Mouse (Mus musculus) embryonic facial prominence, embryonic 15.5 days (tissue): ENCODE data around the gene Adm. TPM values are rescaled to one million over a fixed set of nuclear protein-coding genes. Genes with fewer than 3 reads are reported as not detected.
A peak's percentile ranks its signal among the peaks of the same experiment; 100 is the strongest.
"Not testable (repeated sequence)": the region's sequence is repeated elsewhere in the genome, so short reads cannot be mapped to it uniquely, and the experiment has no call there.

ENCODE experiments used
- ATAC-seq: fragments of 200-750 bp; cut with Nextera tagmentation; 2 replicates; pipeline ENCODE4 v1.8.0; 2017; ENCODE audit warnings: low read depth, moderate TSS enrichment; ENCODE audit not compliant: insufficient number of reproducible peaks, low FRiP score, low TSS enrichment
- H3K27ac ChIP-seq: fragments of 300-500 bp; sonication (generic); replicated peaks from 2 replicates; pipeline ENCODE4 v1.5.1; 2015; ENCODE audit warnings: mild to moderate bottlenecking, inconsistent platforms
- H3K27me3 ChIP-seq: fragments of 300-500 bp; sonication (generic); 2 replicates; pipeline ENCODE4 v1.6.1; 2015; ENCODE audit warnings: inconsistent platforms
- H3K36me3 ChIP-seq: fragments of 300-500 bp; sonication (generic); 2 replicates; pipeline ENCODE4 v1.6.1; 2015; ENCODE audit warnings: mild to moderate bottlenecking, inconsistent platforms
- H3K4me1 ChIP-seq: fragments of 300-500 bp; sonication (generic); 2 replicates; pipeline ENCODE4 v1.6.1; 2015; ENCODE audit warnings: inconsistent platforms
- H3K4me2 ChIP-seq: fragments of 300-500 bp; sonication (generic); replicated peaks from 2 replicates; pipeline ENCODE4 v1.6.1; 2015; ENCODE audit warnings: mild to moderate bottlenecking, inconsistent platforms
- H3K4me3 ChIP-seq: fragments of 300-500 bp; sonication (generic); replicated peaks from 2 replicates; pipeline ENCODE4 v1.5.1; 2015; ENCODE audit warnings: mild to moderate bottlenecking, inconsistent platforms
- H3K9ac ChIP-seq: fragments of 300-500 bp; sonication (generic); 2 replicates; pipeline ENCODE4 v1.6.1; 2015; ENCODE audit warnings: inconsistent platforms
- H3K9me3 ChIP-seq: fragments of 300-500 bp; sonication (generic); replicated peaks from 2 replicates; pipeline ENCODE4 v1.6.1; 2016; ENCODE audit warnings: inconsistent platforms
- WGBS: fragments of 180-500 bp; shearing (Covaris S2); methylation state at CpG from one replicate; pipeline ENCODE4 v1.1.7; 2015; 5-methylcytosine and 5-hydroxymethylcytosine counted together
- polyA plus RNA-seq: library from polyadenylated mRNA; unstranded; fragments of >200 nt; fragmentation: Nextera tagmentation; extraction: Ambion mirVana; gene quantifications from 2 replicates; pipeline ENCODE4 v1.2.1, GENCODE M21; 2015

Gene Adm
- polyA plus RNA-seq, 1 experiment from 2014 or later: 5.5 TPM

- no peaks in the 10 kb centered on the region for H3K9me3 ChIP-seq
- H3K27ac ChIP-seq: no peak overlapping the region
- no peaks in the 10 kb centered on the region for H3K36me3 ChIP-seq
- ATAC-seq: no peak
- peak overlapping the region; percentile 90 for H3K4me2 ChIP-seq
- peak overlapping the region; percentile 49 for H3K4me3 ChIP-seq
- peaks cover 64% of the 10 kb centered on the region for H3K27me3 ChIP-seq
- H3K9ac ChIP-seq: peak overlapping the region; percentile 21; the same call in 1 of the 2 replicates
- WGBS: under 1% methylated on average over 33 of the region's 33 CpGs
- peaks cover 56% of the 10 kb centered on the region for H3K4me1 ChIP-seq
Observed at GRCm38 (mm10) chr7:110628611-110629354, 1.3 kb downstream of the Adm start.

GRCm38 (mm10) chr7:110629892-110630666 is 2.6 kb downstream of the Adm start:
- Histone ChIP-seq H3K4me1 (peaks cover 52% of the 10 kb centered on the region), H3K27ac (no peak overlapping the region), H3K27me3 (peaks cover 60% of the 10 kb centered on the region)

DNA sequence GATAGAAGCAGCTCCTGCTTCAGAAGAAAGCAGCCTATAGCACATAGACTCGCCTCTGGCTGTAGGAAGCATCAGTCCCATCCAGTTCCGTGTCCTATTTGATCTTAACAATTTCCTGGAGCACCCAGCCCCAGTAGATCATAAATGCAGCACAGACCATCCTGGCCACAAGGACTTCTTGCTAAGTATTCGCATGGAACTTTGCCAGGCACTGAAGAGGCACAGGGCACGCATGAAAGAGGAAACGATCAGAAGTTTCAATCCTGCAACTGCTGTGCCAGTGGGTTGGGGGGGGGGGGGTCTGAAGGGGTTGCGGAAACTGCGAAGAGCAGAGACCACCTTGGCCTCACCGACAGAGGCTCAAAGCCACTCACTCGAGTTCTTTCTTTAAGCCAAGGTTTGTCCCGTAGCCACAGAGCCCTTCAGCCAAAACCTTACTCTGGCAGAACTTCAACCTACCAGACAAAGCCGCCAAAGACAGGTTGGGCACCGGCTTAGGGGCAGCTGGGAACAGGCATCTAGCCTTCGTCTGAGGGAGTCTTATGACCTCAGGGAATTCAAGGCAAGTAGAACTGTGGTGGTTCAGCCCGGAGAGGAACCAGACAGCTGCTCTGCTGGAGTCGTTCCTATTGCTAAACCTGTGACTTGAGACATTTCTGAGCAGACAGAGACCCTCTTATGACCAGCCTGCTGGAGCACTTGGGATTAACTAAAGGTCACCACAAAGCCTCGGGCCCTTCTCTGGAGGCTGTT is 3.9 kb downstream of the Adm start:
- no peak for ATAC-seq
- WGBS: 53% methylated on average over 16 of the region's 16 CpGs
- H3K27me3 ChIP-seq: peaks cover 48% of the 10 kb centered on the region

More at GRCm38 (mm10) chr7:110629892-110630666, 2.6 kb downstream of the Adm start:
- WGBS: 2% methylated on average over 33 of the region's 36 CpGs
- Histone ChIP-seq H3K4me2 (peak overlapping the region; percentile 90), H3K36me3 (no peaks in the 10 kb centered on the region), H3K9me3 (no peaks in the 10 kb centered on the region), H3K9ac (peak overlapping the region; percentile 31; the same call in 1 of the 2 replicates), H3K4me3 (peak overlapping the region; percentile 49)
- peak; percentile 86; the same call in 1 of the 2 replicates for ATAC-seq

GRCm38 (mm10) chr7:110635929-110636328 is 8.5 kb downstream of the Adm start:
- H3K4me1 ChIP-seq: peaks cover 13% of the 10 kb centered on the region; the same call in 1 of the 2 replicates
- H3K36me3 ChIP-seq: no peaks in the 10 kb centered on the region
- H3K4me2 ChIP-seq: no peak overlapping the region
- no peak for ATAC-seq
- H3K9me3 ChIP-seq: no peaks in the 10 kb centered on the region
- WGBS: 75% methylated on average over 3 of the region's 3 CpGs
- H3K4me3 ChIP-seq: no peak overlapping the region
- H3K27me3 ChIP-seq: peaks cover 11% of the 10 kb centered on the region; the same call in 1 of the 2 replicates
- H3K27ac ChIP-seq: no peak overlapping the region
- H3K9ac ChIP-seq: no peak overlapping the region

More for the DNA sequence above, 3.9 kb downstream of the Adm start:
- Histone ChIP-seq H3K27ac (no peak overlapping the region), H3K9me3 (no peaks in the 10 kb centered on the region), H3K4me1 (peaks cover 41% of the 10 kb centered on the region), H3K4me3 (no peak overlapping the region), H3K4me2 (no peak overlapping the region), H3K36me3 (no peaks in the 10 kb centered on the region), H3K9ac (no peak overlapping the region)

DNA sequence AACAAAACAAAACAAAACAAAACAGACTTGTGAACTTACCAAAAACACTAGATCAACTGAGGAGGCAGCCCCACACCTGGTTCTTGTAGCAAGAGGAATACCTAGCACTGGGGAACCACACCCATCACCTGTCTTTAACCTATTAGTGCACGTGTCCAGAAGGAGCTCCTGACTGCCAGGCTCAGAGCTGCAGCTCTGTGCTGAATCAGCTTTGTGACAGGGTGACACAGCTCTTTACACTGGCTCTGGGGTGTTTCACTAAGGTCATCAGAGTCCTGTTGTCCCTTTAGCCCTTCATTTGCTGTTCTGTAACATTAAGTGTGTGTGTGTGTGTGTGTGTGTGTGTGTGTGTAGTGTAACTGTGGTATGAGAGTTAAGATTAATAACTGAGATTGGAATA is 9.1 kb downstream of the Adm start:
- Histone ChIP-seq H3K36me3 (no peaks in the 10 kb centered on the region), H3K4me3 (no peak overlapping the region), H3K9ac (no peak overlapping the region), H3K27me3 (peaks cover 8% of the 10 kb centered on the region; the same call in 1 of the 2 replicates), H3K4me1 (peaks cover 13% of the 10 kb centered on the region; the same call in 1 of the 2 replicates), H3K9me3 (no peaks in the 10 kb centered on the region), H3K4me2 (no peak overlapping the region), H3K27ac (no peak overlapping the region)
- no peak for ATAC-seq
- WGBS: 52% methylated on average over 1 of the region's 1 CpGs

DNA sequence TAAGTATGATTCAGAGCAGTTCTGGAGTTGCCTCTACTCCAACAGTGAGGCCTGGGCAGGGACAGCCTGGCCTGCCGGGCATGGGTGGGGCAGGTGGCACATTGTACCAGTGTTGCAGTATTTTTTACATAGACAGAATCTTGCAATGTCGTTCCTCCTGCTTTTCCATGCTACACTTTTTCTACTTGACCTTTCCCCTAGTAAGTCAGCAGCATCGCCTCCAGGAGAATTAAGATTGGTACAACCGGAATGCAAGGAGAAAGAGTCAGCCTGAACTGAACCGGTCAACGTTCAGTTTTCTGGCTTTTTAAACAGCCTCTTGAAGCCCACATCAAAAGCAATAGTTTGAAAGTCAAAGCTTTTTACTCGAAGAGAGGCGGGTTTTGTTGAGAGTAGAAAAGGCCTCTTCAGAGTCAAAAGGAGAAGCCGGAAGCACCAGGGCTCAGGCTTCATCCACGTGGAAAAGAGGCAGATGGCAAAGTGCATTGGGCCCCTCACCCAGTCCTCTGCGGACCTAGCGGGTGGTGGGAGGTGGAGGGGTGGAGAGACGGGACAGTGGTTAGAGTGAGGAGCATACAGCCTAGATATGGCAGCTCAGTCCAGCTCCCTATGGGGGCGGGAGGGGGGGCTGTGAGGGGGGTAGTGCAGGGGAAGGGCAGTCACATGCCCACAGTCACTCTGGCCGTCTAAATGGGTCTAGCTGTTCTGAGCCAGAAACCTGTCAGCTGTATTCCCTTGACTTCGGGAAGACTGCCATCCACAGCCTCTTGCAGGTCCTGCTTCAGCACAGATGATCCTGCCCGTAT is 11.0 kb downstream of the Adm start:
- no peaks in the 10 kb centered on the region for H3K27me3 ChIP-seq
- no peak for ATAC-seq
- 37% methylated on average over 17 of the region's 17 CpGs for WGBS

DNA sequence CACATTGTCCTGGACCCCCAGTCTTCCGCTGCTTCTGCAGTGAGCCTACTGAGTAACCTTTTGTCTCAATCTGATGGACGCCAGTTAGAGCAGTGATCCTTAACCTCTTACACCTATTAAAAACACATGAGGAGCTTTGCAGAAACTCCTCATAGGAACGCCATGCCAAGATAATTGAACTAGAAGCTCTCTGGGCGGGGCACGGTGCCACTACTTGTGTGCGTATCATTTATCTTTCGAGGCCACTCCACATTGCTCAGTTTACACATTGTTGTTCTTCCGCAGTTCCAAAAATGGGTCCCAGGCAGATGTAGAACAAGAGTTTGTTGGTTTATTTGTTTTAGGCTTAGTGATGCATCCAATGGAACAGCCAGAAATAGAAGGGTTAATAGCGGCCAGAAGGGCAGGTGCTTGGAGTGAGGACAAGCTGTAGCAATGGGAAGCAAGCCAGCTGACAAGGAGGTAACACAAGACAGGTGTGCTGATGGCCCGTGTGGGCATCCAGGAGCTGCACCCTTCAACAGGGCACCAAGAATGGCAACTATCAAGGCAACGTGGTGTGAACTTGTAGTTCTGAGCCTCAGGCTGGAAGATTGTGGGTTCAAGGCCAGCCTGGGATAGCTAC is 11.9 kb downstream of the Adm start:
- Histone ChIP-seq H3K9ac (no peak overlapping the region), H3K4me1 (peaks cover 13% of the 10 kb centered on the region; the same call in 1 of the 2 replicates), H3K9me3 (no peaks in the 10 kb centered on the region), H3K27me3 (no peaks in the 10 kb centered on the region), H3K4me3 (no peak overlapping the region), H3K4me2 (no peak overlapping the region), H3K27ac (no peak overlapping the region), H3K36me3 (no peaks in the 10 kb centered on the region)
- ATAC-seq: no peak
- 74% methylated on average over 11 of the region's 11 CpGs for WGBS

More for the DNA sequence above, 11.0 kb downstream of the Adm start:
- Histone ChIP-seq H3K27ac (peak overlapping the region; percentile 22; the same call in 1 of the 2 replicates), H3K4me1 (peaks cover 13% of the 10 kb centered on the region; the same call in 1 of the 2 replicates), H3K9ac (no peak overlapping the region), H3K4me3 (no peak overlapping the region), H3K9me3 (no peaks in the 10 kb centered on the region), H3K4me2 (no peak overlapping the region), H3K36me3 (no peaks in the 10 kb centered on the region)

GRCm38 (mm10) chr7:110639958-110640357 is 12.5 kb downstream of the Adm start:
- WGBS: 97% methylated on average over 3 of the region's 3 CpGs
- peaks cover 13% of the 10 kb centered on the region; the same call in 1 of the 2 replicates for H3K4me1 ChIP-seq
- ATAC-seq: not testable (repeated sequence)

GRCm38 (mm10) chr7:110645311-110645710 is 17.9 kb downstream of the Adm start:
- H3K36me3 ChIP-seq: no peaks in the 10 kb centered on the region
- H3K4me2 ChIP-seq: no peak overlapping the region
- peak; percentile 64 for ATAC-seq
- H3K4me1 ChIP-seq: no peaks in the 10 kb centered on the region
- H3K9me3 ChIP-seq: no peaks in the 10 kb centered on the region
- no peak overlapping the region for H3K9ac ChIP-seq
- H3K27ac ChIP-seq: no peak overlapping the region
- no peaks in the 10 kb centered on the region for H3K27me3 ChIP-seq
- H3K4me3 ChIP-seq: no peak overlapping the region
- WGBS: 75% methylated on average over 5 of the region's 5 CpGs

More at GRCm38 (mm10) chr7:110639958-110640357, 12.5 kb downstream of the Adm start:
- H3K27ac ChIP-seq, H3K4me3 ChIP-seq, H3K36me3 ChIP-seq, H3K27me3 ChIP-seq, H3K9ac ChIP-seq, H3K9me3 ChIP-seq, H3K4me2 ChIP-seq: not testable (repeated sequence)

DNA sequence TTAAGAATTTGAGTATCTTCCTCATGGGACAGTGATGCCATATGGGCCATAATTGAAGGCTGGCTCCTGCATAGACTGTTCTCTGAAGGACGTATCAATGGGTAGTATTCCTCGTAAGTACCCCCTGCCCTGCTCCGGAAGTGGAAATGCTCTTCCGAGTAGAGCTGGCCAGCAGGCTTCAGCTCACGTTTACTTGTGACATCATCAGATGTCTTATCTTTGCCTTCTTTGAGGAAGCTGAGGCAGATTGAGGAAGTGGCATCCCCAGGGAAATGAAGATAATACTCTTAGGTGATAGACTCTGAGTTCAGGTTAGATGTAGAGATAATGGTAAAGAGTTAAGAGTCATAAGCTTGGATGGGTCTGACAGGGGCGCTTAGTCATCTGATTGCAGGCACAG is 18.4 kb downstream of the Adm start:
- H3K4me2 ChIP-seq: no peak overlapping the region
- H3K9ac ChIP-seq: no peak overlapping the region
- H3K36me3 ChIP-seq: no peaks in the 10 kb centered on the region
- H3K9me3 ChIP-seq: no peaks in the 10 kb centered on the region
- 78% methylated on average over 6 of the region's 6 CpGs for WGBS
- no peak overlapping the region for H3K4me3 ChIP-seq
- H3K27me3 ChIP-seq: no peaks in the 10 kb centered on the region
- no peak for ATAC-seq
- no peak overlapping the region for H3K27ac ChIP-seq
- H3K4me1 ChIP-seq: no peaks in the 10 kb centered on the region
